Mouse (Mus musculus): ENCODE measurements at regions not wholly inside any gene's neighbourhood (a gene's known extent, or its start where the extent isn't known, plus 50 kb on each side); places are given as distances from the start of the nearest gene placed in this dataset.
A peak's percentile ranks its signal among the peaks of the same experiment; 100 is the strongest.
"Not testable (repeated sequence)": the region's sequence is repeated elsewhere in the genome, so short reads cannot be mapped to it uniquely, and the experiment has no call there.

DNA sequence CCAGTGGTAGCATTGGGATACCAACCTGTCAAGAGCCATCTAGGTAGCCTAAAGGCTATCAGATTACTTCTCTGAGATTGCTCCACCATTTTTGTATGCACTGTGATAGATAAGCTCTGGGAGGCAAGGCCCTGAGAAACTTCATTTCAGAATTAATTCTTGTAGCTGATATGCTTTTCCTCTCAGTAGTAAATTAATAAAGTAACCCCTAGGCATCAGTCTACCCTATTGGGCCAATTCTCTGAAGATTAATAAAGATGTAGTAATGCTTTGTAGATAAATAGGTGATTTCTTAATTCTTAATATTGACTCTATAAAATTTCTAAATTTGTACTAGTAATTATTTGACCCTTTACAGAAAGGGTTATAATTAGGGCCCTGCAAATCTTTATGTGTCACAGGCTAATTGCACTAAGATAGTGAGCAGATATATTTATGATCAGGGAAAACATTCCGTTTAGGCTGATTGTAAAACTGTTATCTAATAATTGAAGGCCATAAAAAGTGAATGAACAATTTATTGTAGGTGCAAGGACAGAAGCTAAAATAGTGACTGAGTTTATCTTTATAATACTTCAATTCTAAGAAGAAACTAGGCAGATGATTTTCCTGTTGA lies 384.2 kb upstream of the 1700009N14Rik start:
- no peak for DNase-seq (ENCODE audit: low spot score in 2 of 2)

DNA sequence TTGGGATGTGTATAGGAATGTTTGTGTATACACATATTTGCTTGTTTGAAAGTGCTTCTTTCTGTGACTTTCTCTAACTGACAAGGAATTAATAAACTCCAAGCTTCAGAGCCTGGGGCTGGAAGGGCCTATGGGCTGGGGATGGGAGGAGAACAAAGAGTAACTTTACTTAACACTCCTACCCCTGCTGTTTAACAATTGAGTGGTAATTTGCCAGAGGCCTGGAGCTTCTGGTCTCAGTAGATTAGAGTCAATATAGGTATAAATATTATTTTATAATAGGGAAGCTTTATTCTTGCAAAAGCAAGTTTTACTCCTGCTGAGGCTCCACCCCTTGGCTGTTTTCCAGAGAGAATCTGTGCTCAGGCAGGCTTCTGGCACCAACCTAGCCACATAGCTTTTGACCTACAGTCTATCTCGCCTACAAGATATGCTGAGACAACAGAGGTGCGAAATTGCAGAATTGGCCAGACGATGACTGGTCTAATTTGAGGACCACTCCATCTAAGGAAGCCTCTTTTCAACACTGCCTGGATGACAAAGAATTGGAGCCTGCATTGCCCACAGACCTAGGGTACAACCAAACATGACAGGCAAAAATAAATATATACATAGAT lies 382.7 kb upstream of the 1700009N14Rik start:
- DNase-seq (ENCODE audit: low spot score in 2 of 2), result peak in 1 of 2 experiments; percentile 1

DNA sequence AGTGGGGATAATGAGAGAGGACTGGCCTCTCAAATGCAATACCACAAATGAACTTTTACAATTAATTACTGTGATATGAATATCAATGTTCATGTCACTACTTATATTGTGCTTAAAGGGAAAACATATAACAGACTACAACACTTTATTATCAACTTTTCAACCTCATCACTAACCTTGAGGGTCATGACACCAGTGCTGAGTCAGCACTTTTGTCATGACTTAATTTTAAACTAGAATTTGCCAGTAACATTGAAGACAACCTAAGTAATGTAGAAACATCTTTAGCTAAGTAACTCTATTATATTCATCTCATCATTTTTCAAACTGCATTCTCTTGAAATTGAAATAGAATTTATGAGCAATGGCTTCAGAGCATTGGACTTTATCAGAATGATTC lies 378.6 kb upstream of the 1700009N14Rik start:
- DNase-seq (ENCODE audit: low spot score in 2 of 2), result no peak

DNA sequence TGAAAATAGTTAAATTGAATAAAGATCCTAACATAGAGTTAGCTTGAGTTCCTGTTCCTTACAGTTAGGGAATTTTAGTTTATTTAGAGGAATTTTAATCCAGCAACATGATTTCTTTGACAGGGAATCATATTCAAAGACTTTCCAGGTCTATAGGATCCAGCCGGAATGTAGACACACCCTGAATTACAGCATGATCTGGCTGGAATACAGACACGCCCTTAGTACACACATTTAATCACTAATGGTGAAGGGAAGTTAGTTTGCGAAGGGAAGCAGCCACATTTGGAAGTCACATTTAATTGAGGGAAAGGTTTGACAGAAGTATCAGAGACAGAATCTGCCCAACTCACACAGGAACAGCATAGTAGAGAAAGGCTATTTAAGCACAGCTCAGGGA lies 361.8 kb upstream of the 1700009N14Rik start:
- no peak for DNase-seq (ENCODE audit: low spot score in 2 of 2)

DNA sequence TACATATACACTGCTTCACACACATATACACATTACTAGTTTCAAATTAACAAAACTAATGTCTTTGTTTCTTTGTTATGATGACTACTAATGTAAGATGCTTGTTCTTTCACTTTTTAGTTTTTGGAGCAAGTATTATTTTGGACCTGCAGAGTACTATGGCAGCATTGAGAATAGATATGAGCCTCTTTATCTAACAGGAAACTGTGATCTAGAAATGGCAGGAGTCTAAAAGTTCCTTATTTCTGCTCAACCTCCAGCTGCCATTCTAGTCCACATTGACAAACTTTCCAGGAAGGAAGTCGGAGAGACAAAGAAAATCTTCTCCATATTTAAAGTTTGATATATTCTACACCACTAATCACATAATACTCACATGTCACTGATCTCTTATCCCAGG lies 340.9 kb upstream of the 1700009N14Rik start:
- DNase-seq (ENCODE audit: low spot score in 2 of 2), result no peak

DNA sequence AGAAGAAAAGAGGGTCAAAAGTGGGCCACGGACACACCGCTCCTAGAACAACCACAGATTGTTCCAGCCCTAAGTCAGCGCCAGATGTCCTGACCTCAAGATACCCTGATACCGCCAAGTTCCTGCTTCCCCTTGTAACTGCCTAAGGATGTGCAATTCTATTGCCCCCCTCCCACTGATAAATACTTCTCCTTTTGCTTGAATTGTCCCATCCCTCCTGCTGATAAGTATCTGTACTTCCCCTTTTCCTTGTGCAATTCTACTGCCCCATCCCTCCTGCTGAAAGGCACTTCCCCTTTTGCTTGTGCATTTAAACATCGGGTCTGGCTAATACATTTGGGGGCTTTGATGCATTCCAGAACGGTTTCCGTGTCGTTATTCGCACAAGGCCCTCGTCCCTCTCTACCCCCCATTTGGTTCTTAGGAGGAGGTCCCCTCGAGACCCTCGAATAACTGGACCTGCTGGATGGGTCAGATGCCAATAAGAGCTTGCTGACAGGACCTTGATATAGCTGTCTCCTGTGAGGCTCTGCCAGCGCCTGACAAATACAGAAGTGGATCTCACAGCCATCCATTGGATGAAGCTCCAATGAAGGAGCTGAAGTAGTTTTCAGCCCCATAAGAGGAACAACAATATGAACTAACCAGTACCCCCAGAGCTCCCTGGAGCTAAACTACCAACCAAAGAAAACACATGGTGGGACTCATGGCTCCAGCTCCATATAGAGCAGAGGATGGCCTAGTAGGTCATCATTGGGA lies 336.7 kb upstream of the 1700009N14Rik start:
- DNase-seq (ENCODE audit: low spot score in 2 of 2), result not testable (repeated sequence)

DNA sequence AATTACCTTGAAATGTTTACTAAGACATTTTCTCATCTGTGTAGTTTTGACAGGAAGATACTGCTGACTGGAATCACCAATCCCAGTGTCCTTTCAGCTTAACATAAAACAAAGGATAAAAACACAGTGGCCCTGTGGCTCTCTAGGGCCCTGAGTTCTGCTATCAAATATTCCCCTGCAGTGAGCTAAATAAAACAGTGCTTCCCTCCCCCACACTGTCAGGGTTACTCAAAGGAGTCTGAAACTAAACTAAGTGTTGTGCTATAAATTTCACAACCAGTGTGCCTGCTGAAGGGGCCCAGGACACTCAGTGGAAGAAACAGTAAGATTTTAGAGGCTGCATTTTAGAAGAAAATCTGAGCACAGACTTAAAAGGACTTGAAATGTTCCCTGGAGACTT lies 324.6 kb upstream of the 1700009N14Rik start:
- no peak for DNase-seq (ENCODE audit: low spot score in 2 of 2)
